Mouse (Mus musculus): Measurements from ENCODE around the gene Hoxd9.

DNA sequence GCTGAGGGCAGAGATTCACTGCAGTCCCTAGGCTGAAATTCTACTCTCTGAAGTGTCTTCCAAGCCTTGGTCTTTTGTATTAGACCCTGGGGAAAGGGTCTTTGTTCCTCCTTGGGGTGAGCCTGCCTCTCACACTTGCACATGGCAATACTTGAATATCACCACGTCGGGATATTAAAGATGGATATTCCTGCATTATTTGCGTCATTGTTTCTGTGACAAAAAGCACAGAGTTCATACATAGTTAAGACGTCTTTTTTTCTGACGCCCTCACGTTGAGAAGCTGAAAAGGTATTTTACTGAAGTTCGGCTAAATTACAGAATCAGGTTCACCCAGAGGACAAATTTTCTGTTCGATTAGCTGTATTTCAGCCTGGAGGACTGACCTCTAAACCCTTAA lies 32.8 kb downstream of the Hoxd9 start:
- TF ChIP-seq GATA1 (IDR thresholded peaks at IDR 0.05; ENCODE audit: borderline replicate concordance, low read length) (no peak), FLI1 (IDR thresholded peaks at IDR 0.05; ENCODE audit: low read length) (no peak)

Measured in megakaryocyte, embryonic 14.5 days (primary cell).